Mouse (Mus musculus): Measurements from ENCODE around the gene Ppp2r5d.
A peak's percentile ranks its signal among the peaks of the same experiment; 100 is the strongest.

Ppp2r5d gene

DNA sequence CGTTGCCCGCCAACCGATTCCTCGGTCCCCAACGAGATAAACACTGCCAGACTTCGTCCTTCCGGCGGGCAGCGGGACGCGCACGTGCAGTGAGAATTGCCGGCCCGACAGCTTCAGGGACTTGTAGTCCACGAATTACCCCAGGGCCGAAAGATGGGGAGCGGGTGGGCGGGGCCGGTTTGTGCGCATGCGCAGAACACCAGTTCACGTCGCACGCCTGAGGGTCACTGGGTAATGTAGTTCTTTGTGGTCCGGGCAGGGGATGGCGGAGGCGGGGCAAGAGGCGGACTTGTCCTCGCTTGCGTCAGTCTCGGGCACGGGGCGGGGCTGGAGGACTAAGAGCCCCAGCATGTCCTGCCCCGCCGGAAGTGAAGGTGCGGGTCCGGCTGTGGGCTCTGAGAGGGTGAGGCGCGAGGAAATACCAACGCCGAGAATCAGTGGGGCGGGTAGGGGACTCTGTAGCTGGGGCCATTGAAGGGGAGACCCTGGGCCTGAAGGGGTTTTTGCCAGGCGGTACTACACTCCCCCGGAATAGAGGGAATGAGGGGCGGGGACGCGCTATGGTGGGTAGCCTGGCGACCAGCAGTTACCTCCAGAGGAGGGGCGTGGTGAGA, 24.0 kb downstream of the Ppp2r5d start, which contains the start of gene Klhdc3:
Klhdc3 (minus strand) TSS at position 155 of the 614 bp plus-strand sequence.
- peak; percentile 99 for DNase-seq (ENCODE audit: low spot score)

DNA sequence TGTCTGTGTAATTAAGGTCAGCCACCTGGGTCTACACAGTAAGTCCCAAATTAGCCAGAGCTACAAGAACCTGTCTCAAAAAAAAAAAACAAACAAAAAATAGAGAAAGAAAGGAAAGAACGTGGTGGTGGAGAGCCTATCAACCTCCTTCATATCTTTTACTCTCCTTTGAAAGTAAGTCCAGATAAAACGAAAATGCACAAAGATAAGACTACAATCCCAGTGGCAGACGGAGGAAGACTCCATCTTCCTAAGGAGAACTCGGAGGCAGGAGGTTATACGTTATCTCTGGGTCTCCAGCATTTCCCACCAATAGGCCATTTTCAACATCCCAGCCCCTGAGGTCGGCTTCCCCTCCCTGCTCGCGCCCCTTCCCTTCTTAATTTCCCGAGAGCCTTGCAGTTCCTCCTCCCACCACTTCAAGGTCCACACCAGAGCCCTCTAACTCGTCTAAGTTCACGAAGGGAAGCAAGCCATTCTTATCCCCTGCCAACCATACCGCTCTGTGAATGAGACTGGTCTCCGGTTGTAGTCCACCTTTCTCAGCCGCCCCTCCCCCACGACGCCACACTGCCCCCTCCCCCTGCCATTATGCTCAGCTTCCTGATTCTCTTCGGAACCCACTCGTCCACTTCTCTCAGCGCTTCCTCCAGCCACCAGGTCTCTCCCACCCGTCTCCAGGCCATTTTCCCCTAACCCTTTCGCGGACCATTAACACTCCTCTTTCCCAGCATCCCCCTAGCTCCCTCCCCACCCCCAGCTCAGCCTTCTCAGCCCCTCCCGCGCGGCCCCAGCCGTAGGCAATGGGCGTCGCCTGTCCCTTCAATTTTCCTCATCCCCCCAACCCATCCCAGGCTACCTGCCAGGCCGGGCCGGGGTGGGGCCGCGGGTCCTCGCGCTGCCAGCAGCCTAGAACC, 24.8 kb downstream of the Ppp2r5d start:
- DNase-seq (ENCODE audit: low spot score): no peak

DNA sequence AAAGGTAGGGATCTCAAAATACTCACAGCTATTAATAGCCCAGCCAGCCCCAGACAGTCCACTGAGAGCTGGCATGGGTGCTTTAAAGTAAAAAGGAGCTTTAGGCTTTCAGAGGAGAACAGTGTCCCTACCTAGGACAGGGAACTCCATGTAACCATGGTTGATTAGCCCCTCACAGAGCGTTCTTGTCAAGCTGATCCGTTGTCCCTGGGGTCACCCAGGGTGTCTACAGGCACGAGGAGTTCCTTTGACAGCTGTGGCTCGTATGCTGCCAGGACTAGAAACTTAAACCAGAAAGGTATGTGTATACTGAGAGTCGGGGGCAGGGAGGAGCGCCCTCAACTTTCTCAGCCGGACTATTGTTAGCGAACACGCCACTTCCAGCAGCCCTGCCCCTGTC, 26.0 kb downstream of the Ppp2r5d start:
- DNase-seq (ENCODE audit: low spot score): no peak

DNA sequence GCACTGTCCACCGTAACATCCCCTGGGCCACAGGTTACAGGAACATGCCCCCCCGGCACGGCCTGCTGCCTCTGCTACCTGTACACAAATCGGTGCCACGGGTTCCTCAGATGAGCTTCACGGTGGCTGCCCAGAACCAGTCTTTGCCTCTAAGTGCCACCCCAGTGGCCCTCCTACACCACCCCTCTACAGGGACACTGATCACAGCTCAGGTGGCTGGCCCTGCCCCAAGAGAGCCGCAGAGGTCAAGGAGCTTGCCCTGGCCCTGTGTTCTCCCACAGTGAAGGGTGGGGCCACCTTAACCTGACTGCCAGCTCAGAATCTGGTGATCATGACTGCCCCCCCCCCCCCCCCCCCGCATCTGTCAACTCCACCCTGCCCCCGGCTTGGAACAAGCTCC, 26.5 kb downstream of the Ppp2r5d start, which contains the start of gene Mea1:
Mea1 (plus strand) TSS at position 378 of the 400 bp plus-strand sequence.
- no peak for DNase-seq (ENCODE audit: low spot score)

DNA sequence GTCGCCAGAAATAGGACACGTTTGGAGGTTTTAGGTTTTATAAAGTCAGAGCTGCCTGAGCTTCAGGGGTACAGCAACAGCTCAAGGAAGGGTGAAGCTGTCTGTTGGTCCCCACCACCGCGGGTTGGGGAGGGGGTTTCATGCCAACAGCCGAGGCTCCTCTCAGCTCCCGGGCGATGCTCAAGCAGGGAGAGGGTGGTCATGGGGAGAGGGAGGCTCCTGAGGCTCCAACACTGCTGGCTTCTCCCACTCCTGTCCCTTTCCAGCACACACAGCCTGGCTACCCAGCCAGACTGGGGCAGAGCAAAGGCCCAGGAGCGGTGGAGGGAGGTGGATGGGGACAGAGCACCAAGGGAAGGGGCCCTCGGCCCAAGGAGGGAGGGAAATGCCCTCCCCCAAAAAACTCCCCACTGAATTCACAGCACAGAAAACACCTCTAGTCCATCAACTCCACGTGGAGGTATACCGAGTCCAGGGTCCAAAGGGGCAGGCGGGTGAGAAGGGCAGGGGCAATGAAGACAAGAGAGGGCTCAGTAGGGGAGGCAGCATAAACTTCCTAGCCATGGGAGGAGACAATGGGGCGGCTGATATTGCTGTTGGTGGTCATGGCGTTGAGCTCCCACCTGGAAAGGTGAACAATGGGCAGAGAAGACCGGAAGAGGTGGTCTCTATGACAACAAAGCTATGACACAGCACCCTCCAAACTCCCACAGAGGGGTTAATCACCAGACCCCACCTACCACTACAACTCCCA, 30.2 kb downstream of the Ppp2r5d start:
- DNase-seq (ENCODE audit: low spot score): no peak

DNA sequence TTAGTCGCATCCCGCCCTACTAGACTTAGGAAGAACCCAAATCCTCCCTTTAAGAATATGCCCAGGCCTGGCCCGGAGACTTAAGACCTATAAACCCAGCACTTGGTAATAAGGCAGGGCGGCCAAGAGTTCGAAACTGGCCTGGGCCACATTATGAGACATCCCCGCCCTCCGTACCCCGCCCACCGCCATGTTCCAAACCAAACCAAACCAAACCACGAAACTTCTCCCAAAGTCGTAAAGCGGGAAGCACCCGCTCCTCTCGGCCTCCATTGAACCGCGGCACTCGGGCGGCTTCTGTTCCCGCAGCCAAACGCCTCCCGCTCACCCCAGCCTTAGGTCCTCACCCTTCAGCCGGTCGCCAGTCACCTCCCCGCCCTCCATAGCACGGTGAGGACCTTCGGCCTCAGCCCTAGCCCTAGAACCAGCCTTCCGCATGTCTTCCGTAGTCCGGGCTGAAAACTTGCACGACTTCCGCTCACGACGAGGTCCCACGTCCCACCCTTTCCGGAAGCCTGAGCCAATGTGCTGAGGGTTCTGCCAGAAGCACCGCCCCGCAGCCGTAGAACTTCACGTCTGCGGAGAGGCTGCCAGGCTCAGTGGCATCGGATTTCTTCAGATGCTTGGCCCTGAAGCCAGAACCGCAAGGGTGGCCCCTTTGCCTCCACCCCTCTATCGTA, 30.9 kb downstream of the Ppp2r5d start, which contains the start of gene Rrp36:
Rrp36 (minus strand) TSS at position 503 of the 680 bp plus-strand sequence.
- peak; percentile 91 for DNase-seq (ENCODE audit: low spot score)

DNA sequence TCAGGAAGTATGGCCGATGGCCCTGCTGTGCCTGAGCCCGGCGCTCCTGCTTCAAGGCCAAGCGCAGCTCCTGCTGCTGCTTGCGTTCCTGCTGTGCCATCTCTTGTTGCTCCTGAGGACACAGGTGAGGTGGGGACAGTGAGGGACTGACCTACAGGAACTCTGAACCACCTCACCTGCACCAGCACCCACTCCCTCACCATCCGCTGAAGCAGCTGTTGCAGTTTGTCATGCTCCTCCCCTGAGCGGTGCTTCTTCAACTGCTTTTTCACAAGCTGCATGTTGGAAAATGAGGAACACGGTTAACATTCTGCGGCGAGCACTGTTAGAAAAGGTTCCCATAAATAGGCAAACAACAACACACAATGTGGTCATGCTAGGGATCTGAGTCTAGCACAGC, 35.0 kb downstream of the Ppp2r5d start:
- DNase-seq (ENCODE audit: low spot score): no peak

DNA sequence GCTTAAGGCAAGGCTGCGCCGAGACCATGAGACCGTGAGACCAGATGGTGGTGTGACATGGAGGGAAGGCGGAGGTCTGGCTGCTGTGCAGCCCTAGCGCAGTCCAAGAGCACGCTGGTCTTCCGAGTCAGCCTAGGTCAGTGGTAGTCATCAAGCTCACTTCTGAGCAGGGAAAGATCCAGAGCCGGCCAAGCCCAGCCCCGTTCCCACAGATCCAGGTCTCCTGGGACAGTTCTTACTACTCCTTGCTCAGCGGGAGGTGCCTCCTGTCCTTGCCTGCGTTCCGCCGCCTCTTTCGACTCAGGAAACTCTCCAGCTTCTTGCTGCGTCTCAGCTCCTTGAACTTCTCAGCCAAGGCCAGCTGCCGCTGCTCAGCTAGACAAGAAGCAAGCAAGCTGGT, 37.2 kb downstream of the Ppp2r5d start:
- DNase-seq (ENCODE audit: low spot score): no peak

DNA sequence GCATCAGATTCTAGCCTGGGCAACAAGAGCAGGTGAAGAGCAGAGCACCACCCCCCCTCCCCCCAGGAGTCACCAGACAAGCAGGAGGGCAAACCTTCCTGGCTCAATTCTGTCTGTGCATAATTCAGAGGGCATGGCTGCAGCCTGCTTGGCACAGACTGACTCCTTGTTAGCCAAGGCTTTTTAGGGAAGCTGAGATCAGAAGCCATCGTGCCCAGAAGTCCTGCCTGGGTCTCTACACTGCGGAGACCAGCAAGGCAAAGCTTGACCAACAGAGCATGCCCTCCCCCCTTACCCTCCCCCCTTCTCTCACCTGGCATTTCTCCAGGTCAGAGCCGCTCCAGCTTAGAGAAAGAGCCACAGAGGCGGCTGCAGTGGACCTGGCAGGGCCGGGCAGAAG, 42.2 kb downstream of the Ppp2r5d start:
- DNase-seq (ENCODE audit: low spot score): no peak

DNA sequence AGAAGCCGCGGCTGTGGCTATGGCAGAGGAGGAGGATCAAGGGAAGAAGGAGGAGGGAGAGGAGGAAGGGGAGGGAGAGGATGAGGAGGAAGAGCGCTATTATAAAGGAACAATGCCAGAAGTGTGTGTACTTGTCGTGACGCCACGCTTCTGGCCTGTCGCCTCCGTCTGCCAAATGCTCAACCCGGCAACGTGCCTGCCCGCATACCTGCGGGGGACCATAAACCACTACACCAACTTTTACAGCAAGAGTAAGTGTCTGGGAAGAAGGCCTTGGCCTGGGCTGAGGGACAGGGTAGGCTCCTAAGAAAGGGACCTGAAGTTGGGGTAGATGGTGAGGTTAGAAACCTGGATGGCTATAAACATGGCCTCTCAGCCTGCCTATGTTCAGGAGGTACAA, 42.9 kb downstream of the Ppp2r5d start:
- DNase-seq (ENCODE audit: low spot score): no peak

DNA sequence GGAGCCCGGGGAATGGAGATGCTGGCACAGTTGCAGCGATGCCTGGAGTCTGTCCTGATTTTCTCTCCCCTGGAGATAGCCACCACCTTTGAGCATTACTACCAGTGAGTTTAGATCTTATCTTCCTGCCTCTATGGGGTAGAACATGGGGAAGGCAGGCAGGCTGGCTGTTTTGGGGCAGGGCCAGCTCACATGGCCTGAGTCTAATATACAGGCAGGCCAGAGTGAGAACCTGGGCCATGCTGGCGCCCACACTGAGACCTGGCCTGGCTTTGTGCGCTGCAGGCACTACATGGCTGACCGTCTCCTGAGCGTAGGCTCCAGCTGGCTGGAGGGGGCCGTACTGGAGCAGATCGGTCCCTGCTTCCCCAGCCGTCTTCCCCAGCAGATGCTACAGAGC, 43.6 kb downstream of the Ppp2r5d start:
- no peak for DNase-seq (ENCODE audit: low spot score)

DNA sequence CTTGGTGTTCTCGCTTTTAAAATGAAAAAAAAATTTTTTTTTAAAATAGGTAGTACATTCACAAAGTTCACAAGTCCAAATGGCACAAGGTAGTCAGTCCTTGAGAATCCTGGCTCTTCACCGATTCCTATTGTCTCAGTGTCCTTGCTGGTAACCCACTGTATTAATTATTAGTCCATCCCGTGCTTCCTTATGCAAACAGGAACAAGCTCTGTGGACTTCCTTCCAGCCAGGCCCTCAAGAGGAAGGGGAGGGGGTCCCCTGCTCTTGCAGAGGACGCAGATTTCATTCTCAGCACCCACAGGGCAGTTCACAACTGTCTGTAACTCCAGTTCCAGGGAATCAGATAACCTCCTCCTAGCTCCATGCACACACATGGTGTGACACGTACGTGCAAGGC, 48.9 kb downstream of the Ppp2r5d start:
- no peak for DNase-seq (ENCODE audit: low spot score)

DNA sequence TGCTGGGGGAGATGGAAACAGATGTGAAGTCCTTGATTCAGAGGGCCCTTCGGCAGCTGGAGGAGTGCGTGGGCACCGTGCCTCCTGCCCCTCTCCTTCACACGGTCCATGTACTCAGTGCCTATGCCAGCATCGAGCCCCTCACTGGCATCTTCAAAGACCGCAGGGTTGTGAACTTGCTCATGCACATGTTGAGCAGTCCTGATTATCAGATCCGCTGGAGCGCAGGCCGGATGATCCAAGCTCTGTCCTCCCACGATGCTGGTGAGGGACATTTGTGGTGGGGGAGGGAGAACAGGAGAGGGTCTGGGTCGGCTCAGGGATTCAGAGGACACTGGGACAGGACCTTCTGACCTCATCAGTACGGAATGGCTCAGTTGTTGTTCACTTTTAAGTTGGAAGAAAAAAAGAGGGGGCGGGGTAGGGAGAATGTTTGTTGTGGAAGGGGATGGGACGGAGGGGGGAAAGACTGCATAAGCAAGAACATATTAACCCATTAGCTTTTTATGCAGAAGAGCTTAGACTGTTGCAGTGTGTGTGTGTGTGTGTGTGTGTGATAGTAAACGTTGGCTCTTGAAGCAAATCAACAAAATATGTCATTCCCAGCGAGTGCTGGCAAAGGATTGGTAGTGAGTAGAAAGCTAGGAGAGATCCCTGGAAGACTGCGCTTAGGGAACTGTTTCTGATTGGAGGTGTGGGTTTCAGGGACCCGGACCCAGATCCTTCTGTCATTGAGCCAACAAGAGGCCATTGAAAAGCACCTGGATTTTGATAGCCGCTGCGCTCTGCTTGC, 53.0 kb downstream of the Ppp2r5d start:
- no peak for DNase-seq (ENCODE audit: low spot score)

DNA sequence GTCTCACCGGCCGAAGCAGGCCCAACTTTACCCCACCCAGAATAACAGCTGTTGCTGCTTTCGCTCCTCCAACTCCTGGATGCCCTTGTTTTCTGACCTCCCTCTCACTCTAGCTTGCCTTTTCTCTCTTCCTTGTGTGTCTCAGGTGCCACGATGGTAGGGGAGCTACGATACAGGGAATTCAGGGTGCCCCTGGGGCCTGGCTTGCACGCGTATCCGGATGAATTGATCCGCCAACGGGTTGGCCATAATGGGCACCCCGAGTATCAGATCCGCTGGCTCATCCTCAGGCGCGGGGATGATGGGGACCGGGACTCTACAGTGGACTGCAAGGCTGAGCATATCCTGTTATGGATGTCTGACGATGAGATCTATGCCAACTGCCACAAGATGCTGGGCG, 53.6 kb downstream of the Ppp2r5d start:
- DNase-seq (ENCODE audit: low spot score): no peak

DNA sequence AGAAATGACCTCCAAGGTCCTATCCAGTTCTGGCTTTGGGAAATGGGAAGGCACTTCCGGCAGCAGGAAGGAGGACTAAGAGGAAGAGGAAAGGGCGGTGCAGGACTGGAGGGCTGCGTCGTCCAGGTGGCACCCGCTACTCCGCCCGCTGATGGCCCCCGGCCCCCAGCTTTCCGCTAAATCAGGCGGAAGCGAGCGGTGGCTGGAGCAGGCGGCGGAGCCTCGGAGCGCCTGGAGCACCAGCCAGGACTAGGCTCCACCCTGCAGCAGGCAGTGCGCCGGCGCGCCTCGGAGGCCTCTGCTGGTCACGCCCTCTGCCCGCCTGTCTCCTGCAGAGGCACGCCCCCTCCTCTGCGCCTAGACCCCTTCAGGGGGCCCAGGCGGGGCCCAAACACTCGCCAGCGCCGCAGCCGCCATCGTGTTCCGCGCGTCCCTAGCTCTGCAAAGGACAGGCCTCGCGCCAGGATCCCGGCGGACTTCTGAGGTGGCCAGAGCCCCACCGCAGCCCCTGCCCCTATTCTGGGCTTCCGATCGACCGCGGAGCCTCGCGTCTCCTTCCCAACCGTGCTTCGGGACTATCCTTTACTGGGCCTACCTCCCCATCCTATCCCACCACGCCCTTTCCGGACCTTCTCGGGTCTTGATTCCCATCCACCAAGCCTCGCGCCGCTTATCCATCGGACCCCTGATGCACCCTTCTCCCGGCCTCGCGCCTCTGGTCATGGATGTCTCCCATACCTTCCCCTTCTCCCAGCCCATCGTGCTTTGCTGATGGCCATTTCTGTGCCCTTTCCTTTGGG, 54.5 kb downstream of the Ppp2r5d start, which contains the start of gene Cul7:
Cul7 (plus strand) TSS at position 106 of the 800 bp plus-strand sequence.
- peak; percentile 78 for DNase-seq (ENCODE audit: low spot score)

DNA sequence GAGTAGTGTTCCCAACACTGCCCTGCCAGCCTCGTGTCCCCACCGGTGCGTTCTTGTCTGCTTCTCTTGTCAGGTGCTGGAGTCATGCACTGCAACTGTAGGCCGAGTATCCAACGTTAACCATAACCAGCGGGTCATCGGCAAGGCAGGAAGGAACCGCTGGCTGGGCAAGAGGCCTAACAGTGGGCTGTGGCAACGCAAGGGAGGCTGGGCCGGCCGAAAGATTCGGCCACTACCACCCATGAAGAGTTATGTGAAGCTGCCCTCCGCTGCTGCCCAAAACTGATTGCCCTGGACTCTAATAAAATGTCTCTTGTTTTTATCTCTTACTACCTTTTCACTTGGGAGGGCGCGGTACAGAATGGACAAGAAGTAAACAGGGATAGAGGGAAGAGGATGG, 55.1 kb downstream of the Ppp2r5d start:
- no peak for DNase-seq (ENCODE audit: low spot score)

DNA sequence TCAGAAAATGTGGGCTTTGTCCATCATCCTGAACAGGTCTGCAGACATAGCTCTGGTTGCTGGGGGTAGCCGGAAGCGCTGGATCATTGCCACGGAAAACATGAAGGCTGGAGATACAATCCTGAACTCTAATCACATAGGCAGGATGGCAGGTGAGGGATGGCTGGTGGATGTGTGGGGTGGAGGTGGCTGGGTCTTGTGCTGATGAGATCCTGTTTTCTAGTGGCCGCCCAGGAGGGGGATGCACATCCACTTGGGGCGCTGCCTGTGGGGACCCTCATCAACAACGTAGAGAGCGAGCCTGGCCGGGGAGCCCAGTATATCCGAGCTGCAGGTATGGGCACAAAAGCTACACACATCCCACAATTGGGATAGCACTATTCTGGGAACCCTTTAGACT, 56.5 kb downstream of the Ppp2r5d start:
- no peak for DNase-seq (ENCODE audit: low spot score)

DNA sequence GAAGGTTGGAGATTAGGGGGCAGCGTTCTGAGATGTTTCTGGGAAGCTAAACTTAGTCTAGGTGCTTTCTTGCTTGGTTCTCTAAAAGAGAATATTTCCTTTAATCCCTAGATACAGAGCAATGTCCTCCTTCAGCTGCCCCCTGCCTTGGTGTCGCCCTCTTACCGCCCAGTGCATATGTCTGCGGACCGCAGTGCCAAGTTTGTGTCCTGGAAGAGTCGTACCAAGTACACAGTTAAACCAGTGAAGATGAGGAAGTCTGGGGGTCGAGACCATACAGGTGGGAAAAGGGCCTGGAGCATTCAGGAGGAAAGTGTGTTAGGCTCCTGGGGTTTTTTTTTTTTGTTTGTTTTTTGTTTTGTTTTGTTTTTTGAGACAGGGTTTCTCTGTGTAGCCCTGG, 57.6 kb downstream of the Ppp2r5d start:
- no peak for DNase-seq (ENCODE audit: low spot score)

DNA sequence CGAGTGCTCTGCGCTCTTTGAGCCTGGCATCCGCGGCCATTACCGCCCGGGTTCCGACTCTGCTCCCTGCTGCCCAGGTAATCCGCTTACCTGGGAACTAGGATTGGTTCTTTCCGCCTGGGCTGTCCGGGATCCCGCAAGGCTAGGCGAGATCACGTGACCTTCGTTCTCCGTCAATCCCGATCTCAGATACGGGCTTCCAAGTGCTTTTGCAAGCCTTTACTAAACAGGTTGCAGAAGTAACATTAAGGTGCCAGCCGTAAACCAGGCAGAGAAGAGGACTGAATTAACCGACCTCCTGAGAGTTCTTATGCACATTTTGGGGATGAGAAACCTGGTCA, 58.6 kb downstream of the Ppp2r5d start:
- DNase-seq (ENCODE audit: low spot score): no peak

DNA sequence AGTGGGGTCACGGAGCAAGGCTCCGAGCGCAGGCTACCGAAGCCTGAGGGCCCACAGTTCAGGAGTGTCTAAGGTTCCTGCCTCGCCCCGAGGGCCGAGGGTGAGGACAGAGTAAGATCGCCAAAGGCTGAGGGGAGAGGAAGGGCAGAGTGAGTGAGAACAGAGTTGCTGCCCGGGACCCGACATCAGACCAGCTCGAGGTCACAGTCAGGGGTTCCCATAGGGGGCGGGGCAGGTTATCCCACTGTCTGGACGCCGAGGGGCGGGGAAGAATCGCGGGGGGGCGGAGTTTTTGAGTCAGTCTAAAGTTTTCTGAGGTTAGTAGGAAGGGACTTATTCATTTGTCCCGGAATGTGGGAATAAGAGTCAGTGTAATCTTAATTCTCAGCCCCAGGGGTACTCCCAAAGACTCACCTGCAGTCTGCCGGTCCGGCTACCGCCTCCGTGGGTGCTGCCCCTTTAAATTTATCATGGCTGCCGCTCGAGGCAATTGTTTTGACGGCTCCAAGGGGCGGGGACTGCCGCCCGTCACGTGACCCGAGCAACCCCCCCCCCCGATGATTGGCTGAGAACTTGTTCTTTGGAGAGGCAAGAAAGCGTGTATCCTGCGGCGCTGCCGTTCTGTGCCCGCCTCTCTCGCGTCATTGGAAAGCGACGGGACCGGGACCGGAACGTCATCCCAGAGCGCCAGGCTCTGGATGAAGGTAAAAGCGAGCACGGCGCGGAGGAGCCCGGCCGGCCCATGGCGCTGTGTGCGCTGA, 59.2 kb downstream of the Ppp2r5d start, which contains the start of the genes Klc4 and Mrpl2:
Klc4 (minus strand) TSS at position 462 of the 761 bp plus-strand sequence.
Mrpl2 (plus strand) TSS at position 669 of the 761 bp plus-strand sequence.
- peak; percentile 98 for DNase-seq (ENCODE audit: low spot score)

All from c-Kit-positive CD71-positive TER-119-positive erythroid progenitor cells, embryonic 14.5 days (primary cell).